29 mouse cellular contexts compared by ENCODE assay signal in the genomic region with DNA sequence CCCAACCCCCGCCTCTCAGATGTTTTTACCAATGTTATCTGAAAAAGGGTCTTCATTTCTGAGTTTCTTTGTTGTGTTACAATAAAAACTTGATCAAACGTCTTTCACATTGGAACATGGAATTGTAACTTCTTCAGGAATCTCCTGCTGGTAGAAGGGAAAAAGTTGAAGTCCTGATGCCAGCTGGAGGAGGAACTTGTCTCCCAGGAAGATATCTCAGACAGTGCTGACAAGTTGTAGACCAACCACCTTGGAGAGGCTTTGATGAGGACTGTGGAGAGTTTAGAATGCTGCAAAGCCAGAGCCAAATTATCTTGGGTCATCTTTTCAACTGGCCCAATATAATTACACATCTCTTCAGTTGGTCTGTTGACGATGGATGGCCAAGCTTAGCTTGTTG. TPM values are rescaled to one million over a fixed set of nuclear protein-coding genes. Genes with fewer than 3 reads are reported as not detected.
"Had no signal": no experiment of that assay in that cellular context is flagged by ENCODE, and none has a peak within 500 bp of the region (broad histone marks: within the 10 kb centered on the region; RNA-seq: fewer than 3 reads in every experiment).

No protein-coding gene starts in this region.

- DNase-seq: left cerebral cortex, postnatal 4 days; liver; liver, embryonic 13.5 days; liver, postnatal 0 days; lung, adult 18-20 months; lung, adult 2 months; lung, embryonic 14.5 days; lung, postnatal 10 days; lung, postnatal 14 days; lung, postnatal 36 days; lung, postnatal 4 days; midbrain, embryonic 14.5 days had no signal

- H3K4me3 ChIP-seq: limb, embryonic 10.5 days; limb, embryonic 12.5 days; limb, embryonic 13.5 days; limb, embryonic 15.5 days; liver, embryonic 12.5 days; liver, embryonic 13.5 days; liver, embryonic 15.5 days; lung, embryonic 15.5 days; megakaryocyte, embryonic 14.5 days; midbrain, embryonic 10.5 days; midbrain, embryonic 12.5 days; midbrain, embryonic 13.5 days; midbrain, embryonic 15.5 days; myocyte; neural tube, embryonic 12.5 days had no signal

- H3K4me1 ChIP-seq: limb, embryonic 10.5 days; liver, embryonic 12.5 days; liver, embryonic 13.5 days; liver, embryonic 15.5 days had no signal

- H3K36me3 ChIP-seq: limb, embryonic 10.5 days; limb, embryonic 12.5 days; limb, embryonic 13.5 days; limb, embryonic 15.5 days; liver, embryonic 12.5 days; liver, embryonic 13.5 days; liver, embryonic 15.5 days; lung, embryonic 15.5 days; midbrain, embryonic 10.5 days; midbrain, embryonic 12.5 days; midbrain, embryonic 13.5 days; midbrain, embryonic 15.5 days; neural tube, embryonic 12.5 days had no signal

- H3K9ac ChIP-seq: limb, embryonic 12.5 days; limb, embryonic 13.5 days; limb, embryonic 15.5 days; liver, embryonic 12.5 days; liver, embryonic 13.5 days; liver, embryonic 14.5 days; liver, embryonic 15.5 days; liver, postnatal 0 days; lung, embryonic 14.5 days; lung, embryonic 15.5 days; midbrain, embryonic 12.5 days; midbrain, embryonic 13.5 days; midbrain, embryonic 15.5 days; neural tube, embryonic 12.5 days had no signal

- H3K27ac ChIP-seq: limb, embryonic 10.5 days; limb, embryonic 12.5 days; limb, embryonic 13.5 days; limb, embryonic 15.5 days; liver, embryonic 12.5 days; liver, embryonic 13.5 days; liver, embryonic 14.5 days; liver, embryonic 15.5 days; lung, embryonic 15.5 days; macrophage; midbrain, embryonic 10.5 days; midbrain, embryonic 12.5 days; midbrain, embryonic 13.5 days; midbrain, embryonic 15.5 days; neural tube, embryonic 12.5 days had no signal

- H3K27me3 ChIP-seq: limb, embryonic 12.5 days; limb, embryonic 13.5 days; limb, embryonic 15.5 days; liver, embryonic 12.5 days; liver, embryonic 13.5 days; liver, embryonic 15.5 days; lung, embryonic 15.5 days; megakaryocyte, embryonic 14.5 days; midbrain, embryonic 12.5 days; midbrain, embryonic 13.5 days; midbrain, embryonic 15.5 days; neural tube, embryonic 12.5 days had no signal

- H3K9me3 ChIP-seq: limb, embryonic 10.5 days; limb, embryonic 13.5 days; limb, embryonic 15.5 days; liver, embryonic 12.5 days; liver, embryonic 13.5 days; liver, embryonic 15.5 days; lung, embryonic 15.5 days; midbrain, embryonic 10.5 days; midbrain, embryonic 13.5 days; midbrain, embryonic 15.5 days; neural tube, embryonic 12.5 days had no signal

RNA-seq across cellular contexts. Expression of a gene that starts 20.7 kb away (rescaled TPM):
- polyA plus RNA-seq: midbrain, embryonic 14.5 days; neural tube, embryonic 11.5 days; neural tube, embryonic 12.5 days had no signal
